Mouse (Mus musculus) G1E (cell line): ENCODE data around the gene Mrvi1.

Experiments used
- CTCF ChIP-seq: IDR thresholded peaks from 2 replicates; pipeline ENCODE4 v1.5.1; 2012; ENCODE audit warnings: low read depth, low read length, inconsistent platforms, mixed read lengths
- GATA1 ChIP-seq: IDR thresholded peaks from 2 replicates; pipeline ENCODE4 v1.6.1; 2012; ENCODE audit warnings: borderline replicate concordance, low read length, inconsistent platforms, mixed read lengths
- GATA2 ChIP-seq: IDR thresholded peaks from 2 replicates; pipeline ENCODE4 v1.6.1; 2012; ENCODE audit warnings: low read depth, low read length, inconsistent platforms, borderline replicate concordance
- POLR2AphosphoS5 ChIP-seq: IDR thresholded peaks from 2 replicates; pipeline ENCODE4 v1.6.1; 2012; ENCODE audit warnings: low read depth, low read length, inconsistent platforms; ENCODE audit not compliant: insufficient replicate concordance
- TAL1 ChIP-seq: conservative IDR thresholded peaks from 2 replicates; pipeline ENCODE4 v1.6.1; 2012; ENCODE audit warnings: low read depth, low read length, inconsistent platforms, mixed read lengths

- no peak for TF ChIP-seq CTCF
- TF ChIP-seq POLR2AphosphoS5: no peak
- no peak for TF ChIP-seq TAL1
- TF ChIP-seq GATA1: no peak
- TF ChIP-seq GATA2: no peak
These were observed 16.9 kb upstream of the Mrvi1 start for GRCm38 (mm10) chr7:110998887-110999827.
